Mouse (Mus musculus): Measurements from ENCODE around the gene Dcxr.

- TF ChIP-seq CTCF (IDR thresholded peaks at IDR 0.05; ENCODE audit: low read depth, low read length) (no peak), POLR2A (IDR thresholded peaks at IDR 0.05; ENCODE audit: borderline replicate concordance, low read depth, low read length) (no peak)
These were observed 3.6 kb downstream of the Dcxr start for GRCm38 (mm10) chr11:120723509-120723908.
